Mouse (Mus musculus) liver, embryonic 14.5 days (tissue): ENCODE measurements around the gene Olfml2b.

ENCODE experiments used
- CTCF ChIP-seq: IDR thresholded peaks from 2 replicates; pipeline ENCODE4 v1.5.1; 2016; ENCODE audit warnings: antibody characterized with exemption, low read depth, control low read depth
- EP300 ChIP-seq: IDR thresholded peaks from 2 replicates; pipeline ENCODE4 v1.6.1; 2016; ENCODE audit warnings: antibody characterized with exemption, low read depth

GRCm38 (mm10) chr1:170605228-170606001, 38.9 kb upstream of the Olfml2b start:
- TF ChIP-seq CTCF (no peak), EP300 (no peak)
